Mouse (Mus musculus): ENCODE measurements around the gene Adh1.

The Adh1 gene

DNA sequence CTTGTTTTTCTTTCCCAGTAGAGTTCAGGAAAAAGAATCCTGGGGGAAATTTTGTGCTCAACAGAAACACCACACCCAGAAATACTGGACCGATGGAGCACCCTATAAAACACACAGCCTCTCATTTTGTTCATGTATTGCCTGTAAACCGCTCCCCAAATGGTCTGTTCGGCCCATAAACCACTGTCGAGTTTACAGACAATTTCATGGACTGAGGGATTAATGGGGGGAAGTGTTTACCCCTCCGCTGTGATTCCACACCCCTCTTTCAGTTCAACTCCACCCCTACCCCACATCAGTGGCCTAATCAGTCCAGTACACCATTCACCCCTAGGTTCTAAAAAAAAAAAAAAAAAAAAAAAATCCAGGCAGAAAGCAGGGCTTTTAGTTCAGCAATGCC lies 19.8 kb upstream of the Adh1 start:
- DNase-seq (ENCODE audit: extremely low spot score, low read depth, low spot score), result no peak

DNA sequence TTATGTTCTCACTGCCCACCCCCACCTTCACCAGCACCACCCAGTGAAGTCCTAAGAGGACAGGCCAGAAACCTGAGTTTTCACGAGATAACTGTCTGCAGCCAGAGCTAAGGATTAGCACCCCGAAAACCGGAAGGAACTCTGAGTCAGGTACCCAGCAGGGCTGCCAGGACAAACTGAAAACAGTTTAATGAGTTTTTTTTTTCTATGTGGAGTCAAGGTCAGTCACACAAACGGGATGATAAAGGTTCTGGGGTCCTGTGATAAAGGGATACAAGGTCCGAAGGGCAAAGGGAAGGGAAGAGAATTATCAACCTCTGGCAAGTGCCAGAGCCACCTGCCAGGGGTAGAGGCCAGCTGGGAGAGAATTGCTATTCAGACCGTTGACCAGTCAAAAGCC lies 19.4 kb upstream of the Adh1 start:
- no peak for DNase-seq (ENCODE audit: extremely low spot score, low read depth, low spot score)

DNA sequence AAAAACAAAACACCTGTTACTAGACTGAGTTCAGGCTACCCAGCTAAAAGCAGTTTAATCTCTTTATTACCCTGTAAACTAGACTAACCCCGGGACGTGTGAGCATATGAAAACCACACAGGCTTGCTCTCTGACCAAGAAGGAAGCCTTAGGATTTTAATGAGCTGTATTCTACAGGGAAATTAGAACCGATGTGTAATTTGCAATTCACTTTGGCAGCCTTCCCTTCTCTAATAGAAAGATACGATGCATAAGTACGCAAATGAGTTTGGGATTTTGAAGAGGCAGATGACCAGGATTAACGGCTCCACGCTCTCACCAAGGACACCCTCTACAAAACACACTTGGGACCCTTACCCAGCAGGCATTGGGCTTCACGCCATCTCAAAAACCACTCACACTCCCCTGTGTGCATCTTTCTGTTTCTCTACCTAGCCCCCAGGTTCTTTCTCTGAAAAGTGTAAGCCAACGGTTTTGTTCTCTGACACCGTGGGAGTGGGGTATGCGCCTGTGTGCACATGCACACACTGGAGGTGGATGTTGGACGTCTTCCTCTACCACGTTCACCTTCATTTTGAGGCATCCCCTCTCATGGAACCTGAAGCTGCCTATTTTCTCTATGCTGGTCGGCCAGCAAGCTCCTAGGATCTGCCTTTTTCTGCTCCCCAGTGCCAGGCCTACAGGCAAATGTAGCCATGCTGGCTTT lies 18.6 kb upstream of the Adh1 start:
- no peak for DNase-seq (ENCODE audit: extremely low spot score, low read depth, low spot score)

DNA sequence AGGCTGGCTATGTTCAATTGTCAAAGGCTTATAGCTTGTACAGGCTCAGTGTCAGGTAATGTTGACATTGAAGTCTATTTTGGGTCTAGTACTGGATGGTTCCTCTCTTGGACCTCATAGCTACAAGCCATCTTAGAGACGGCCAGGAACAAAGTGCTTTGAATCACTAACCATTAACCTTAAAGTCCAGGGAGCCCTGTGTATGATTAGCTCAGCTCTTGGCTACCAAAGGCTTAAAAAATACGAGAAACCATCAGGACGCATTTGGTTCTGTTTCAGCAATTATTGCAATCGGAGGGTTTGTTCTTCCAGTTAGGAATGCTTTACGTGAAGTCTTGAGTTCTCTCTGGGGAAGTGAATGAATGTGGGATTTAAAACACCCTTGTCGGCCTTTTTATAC lies 17.9 kb upstream of the Adh1 start:
- no peak for DNase-seq (ENCODE audit: extremely low spot score, low read depth, low spot score)

DNA sequence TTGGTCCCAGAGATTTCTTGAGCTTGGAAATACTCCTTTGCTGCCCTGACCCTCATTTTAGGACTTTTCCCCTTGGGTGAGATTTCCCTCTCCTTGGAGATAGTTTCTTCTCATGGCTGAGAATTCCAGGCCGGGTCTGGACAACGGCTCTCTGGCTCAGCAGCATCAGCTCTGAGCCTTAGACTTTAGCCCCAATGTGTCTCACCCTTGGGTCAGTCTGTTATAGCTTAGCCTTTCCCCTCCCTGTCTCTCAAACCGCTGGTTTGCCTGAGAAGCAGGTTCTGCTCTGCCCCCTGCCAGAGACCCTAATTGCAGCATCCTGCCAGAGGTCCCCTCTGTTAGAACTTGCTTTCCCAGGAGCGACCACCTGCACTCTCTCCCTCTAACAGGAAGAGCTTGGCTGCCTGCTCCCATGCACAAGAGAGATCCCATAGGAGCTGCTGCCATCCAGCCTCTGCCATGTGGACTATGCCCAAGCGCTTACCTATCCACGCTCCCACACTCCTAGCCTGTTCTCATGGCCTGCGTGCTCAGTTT lies 16.4 kb upstream of the Adh1 start:
- no peak for DNase-seq (ENCODE audit: extremely low spot score, low read depth, low spot score)

- no peak for DNase-seq (ENCODE audit: extremely low spot score, low read depth, low spot score)
Measured at GRCm38 (mm10) chr3:138246511-138247020, 14.2 kb upstream of the Adh1 start.

DNA sequence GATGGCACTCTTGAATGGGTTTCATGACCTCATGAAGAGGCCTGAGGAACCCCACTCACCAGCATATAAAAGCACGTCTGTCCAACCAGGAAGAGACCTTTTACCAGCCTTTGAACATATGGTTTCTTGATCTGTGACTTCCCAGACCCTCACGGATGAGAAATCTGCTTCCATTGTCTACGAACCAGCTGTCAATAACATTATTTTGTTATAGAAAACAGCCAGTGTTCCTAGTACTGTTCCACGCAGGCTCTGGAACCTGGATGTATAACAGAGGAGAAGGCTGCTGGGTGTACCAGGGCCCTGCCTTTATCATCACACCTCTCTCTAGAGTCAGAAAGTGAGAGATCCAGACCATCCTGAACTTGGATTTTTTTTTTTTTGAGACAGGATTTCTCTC lies 13.6 kb upstream of the Adh1 start:
- no peak for DNase-seq (ENCODE audit: extremely low spot score, low read depth, low spot score)

GRCm38 (mm10) chr3:138248011-138248410 lies 12.8 kb upstream of the Adh1 start:
- DNase-seq (ENCODE audit: extremely low spot score, low read depth, low spot score), result no peak

DNA sequence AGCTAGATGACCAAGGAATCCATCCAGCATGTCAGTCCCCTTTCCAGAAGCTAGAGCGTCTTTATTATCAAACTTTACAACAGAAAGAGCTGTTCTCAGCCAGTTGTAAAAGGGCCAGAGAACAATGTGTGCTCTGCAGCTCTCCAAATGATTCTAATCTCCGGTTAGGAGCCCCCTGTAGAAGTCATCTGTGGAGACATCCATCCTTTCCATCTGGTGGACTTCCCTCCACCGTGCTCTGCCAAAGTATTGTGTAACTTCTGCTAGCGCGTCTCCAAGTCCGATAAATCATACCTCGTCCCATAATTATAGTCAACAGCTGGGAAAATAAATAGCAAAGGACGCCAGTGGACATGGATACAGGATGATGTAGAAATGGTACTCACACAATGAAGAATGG lies 12.0 kb upstream of the Adh1 start:
- DNase-seq (ENCODE audit: extremely low spot score, low read depth, low spot score), result no peak

GRCm38 (mm10) chr3:138251156-138251555 lies 9.6 kb upstream of the Adh1 start:
- no peak for DNase-seq (ENCODE audit: extremely low spot score, low read depth, low spot score)

DNA sequence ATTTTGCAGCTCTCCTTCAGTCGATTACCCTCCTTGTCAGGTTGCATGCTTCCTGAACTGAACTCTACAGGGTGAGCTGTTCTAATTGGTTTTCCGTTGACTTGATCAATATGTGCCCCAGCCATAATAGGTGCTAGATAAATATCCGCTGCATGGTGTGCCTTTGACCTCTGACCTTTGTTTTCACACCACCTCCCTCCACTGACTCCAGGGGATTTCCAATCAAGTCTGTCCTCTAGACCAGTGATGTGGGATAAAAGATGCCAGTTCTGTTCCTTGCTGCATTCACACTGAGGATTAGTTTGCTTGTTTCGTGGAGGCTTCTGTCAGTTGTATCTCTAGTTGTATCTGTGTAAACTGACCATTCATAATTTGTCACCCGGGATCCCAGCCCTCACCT lies 6.6 kb upstream of the Adh1 start:
- no peak for DNase-seq (ENCODE audit: extremely low spot score, low read depth, low spot score)

GRCm38 (mm10) chr3:138255366-138255765 lies 5.4 kb upstream of the Adh1 start:
- DNase-seq (ENCODE audit: extremely low spot score, low read depth, low spot score), result no peak

GRCm38 (mm10) chr3:138255780-138256550 lies 4.8 kb upstream of the Adh1 start:
- DNase-seq (ENCODE audit: extremely low spot score, low read depth, low spot score), result no peak

DNA sequence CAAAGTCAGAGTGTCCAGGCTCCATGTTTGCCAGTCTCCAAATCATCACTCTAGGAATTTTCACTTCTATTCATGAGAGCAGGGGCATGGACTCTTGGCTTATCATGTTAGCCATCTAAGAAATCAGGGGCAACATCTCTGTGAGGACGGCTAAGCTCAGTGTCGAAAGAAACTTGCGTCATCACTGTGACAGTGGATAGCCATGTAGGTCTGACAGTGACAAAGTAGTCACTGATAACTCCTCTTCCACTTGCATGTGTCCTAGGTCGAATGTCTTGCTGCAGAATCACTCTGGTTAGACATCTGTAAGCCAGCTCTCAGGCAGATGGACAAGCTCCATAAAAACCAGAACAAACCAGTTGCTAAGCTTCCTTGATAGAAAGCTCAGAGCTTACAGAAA lies 1.8 kb downstream of the Adh1 start:
- no peak for DNase-seq (ENCODE audit: extremely low spot score, low read depth, low spot score)

DNA sequence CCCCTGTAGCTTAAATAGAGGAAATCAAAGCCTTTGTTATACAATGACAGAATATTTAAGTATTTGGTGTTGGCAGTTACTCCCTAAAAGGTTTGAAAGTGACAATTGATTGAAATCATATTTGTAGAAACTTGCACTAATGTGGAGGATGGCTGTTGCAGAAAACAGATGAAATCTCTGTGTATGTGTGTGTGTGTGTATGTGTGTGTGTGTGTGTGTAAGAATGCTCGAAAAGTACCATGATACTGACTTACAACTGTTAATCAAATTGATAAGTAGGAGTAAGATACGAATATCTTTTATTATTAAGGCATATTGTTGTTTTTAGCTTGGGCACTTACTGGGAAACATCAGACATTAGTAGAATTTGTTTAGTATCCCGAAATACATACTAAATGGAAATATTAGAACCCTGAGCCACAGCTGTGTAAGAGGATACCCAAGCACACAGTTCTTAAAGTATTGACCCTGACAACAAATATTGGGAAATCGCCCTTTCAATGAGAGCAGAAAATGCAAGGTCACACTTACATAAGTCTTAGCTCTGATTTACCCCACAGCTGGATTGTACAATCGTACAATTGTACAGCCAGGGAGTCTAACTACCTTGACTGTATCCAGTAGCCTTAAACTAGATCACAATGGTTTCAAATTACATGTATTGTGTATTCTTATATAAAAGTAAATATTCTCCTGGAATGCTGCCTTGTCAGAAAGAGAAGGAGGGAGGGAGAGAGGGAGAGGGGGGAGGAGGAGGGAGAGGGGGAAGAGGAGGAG lies 2.6 kb downstream of the Adh1 start:
- no peak for DNase-seq (ENCODE audit: extremely low spot score, low read depth, low spot score)

- DNase-seq (ENCODE audit: extremely low spot score, low read depth, low spot score), result no peak
Measured at GRCm38 (mm10) chr3:138264648-138265047, 3.9 kb downstream of the Adh1 start.

- DNase-seq (ENCODE audit: extremely low spot score, low read depth, low spot score), result no peak
Measured at GRCm38 (mm10) chr3:138270507-138270906, 9.7 kb downstream of the Adh1 start.

DNA sequence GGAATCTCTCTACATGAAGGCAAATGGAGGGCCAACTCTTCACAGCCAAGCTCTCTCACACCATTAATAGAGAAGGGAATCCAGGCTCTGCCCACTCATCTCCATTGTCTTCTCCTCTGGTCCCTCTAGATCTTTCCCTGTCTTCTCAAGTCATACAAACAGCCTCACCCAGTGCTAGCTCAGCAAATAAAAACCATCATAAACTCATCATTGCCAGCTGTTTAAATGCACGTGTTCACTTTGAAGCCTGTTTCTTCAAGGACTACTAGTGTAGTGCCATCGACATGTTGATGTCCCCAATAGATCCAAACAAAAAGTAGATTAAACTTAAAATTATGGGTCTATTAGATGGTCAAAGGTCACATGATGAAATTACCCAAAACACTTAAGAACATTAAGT lies 10.5 kb downstream of the Adh1 start:
- DNase-seq (ENCODE audit: extremely low spot score, low read depth, low spot score), result no peak

- no peak for DNase-seq (ENCODE audit: extremely low spot score, low read depth, low spot score)
Measured at GRCm38 (mm10) chr3:138273080-138273479, 12.3 kb downstream of the Adh1 start.

DNA sequence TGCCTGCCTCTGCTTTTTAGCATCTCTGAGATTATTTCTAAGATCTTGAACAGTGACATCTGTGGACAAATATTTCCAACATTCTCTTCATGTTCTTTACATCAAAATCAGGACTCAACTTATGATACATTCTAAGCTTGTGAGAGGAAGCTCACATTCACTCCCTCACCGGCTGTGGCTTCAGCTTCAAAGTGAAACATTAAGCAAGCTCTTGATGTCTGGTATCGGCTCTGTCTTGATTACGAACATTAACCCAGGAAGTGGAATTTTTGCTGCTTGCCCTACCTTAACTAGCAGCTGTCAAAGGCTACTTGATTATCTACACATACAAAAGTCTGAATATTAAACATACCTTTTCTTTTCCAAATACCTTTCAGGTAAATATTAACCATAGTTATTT lies 14.3 kb downstream of the Adh1 start:
- DNase-seq (ENCODE audit: extremely low spot score, low read depth, low spot score), result no peak

DNA sequence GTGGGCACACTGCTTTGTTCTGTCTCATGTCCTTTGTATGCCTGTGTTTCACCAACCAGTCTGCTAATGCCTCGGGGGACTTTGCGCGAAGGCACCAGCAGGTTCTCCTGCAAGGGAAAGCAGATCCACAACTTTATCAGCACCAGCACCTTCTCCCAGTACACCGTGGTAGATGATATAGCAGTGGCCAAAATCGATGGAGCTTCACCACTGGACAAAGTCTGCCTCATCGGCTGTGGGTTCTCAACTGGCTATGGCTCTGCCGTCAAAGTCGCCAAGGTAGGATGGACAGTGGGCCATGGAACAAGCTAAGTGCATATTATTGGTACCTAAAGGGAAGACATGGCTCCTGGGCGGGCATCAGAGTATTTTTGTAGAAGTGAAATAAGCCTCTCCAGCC lies 21.8 kb downstream of the Adh1 start:
- DNase-seq (ENCODE audit: extremely low spot score, low read depth, low spot score), result no peak
